Mouse (Mus musculus) hindbrain, embryonic 15.5 days (tissue): Measurements from ENCODE around the gene Rxra. TPM values are rescaled to one million over a fixed set of nuclear protein-coding genes. Genes with fewer than 3 reads are reported as not detected.

Experiments used
- ATAC-seq: fragments of 200-750 bp; cut with Nextera tagmentation; 2 replicates; pipeline ENCODE4 v1.8.0; 2017; ENCODE audit warnings: low read depth, moderate number of reproducible peaks, moderate TSS enrichment; ENCODE audit not compliant: low FRiP score
- H3K27ac ChIP-seq: fragments of 300-500 bp; sonication (generic); replicated peaks from 2 replicates; pipeline ENCODE4 v1.5.1; 2015; ENCODE audit warnings: mild to moderate bottlenecking, inconsistent platforms
- H3K27me3 ChIP-seq: fragments of 300-500 bp; sonication (generic); 2 replicates; pipeline ENCODE4 v1.6.1; 2015; ENCODE audit warnings: control low read depth, inconsistent platforms
- H3K36me3 ChIP-seq: fragments of 300-500 bp; sonication (generic); 2 replicates; pipeline ENCODE4 v1.6.1; 2015; ENCODE audit warnings: control low read depth, inconsistent platforms
- H3K4me1 ChIP-seq: fragments of 300-500 bp; sonication (generic); replicated peaks from 2 replicates; pipeline ENCODE4 v1.6.1; 2015; ENCODE audit warnings: control low read depth, inconsistent platforms
- H3K4me2 ChIP-seq: fragments of 300-500 bp; sonication (generic); 2 replicates; pipeline ENCODE4 v1.6.1; 2015; ENCODE audit warnings: moderate library complexity, mild to moderate bottlenecking, inconsistent platforms
- H3K4me3 ChIP-seq: fragments of 300-500 bp; sonication (generic); 2 replicates; pipeline ENCODE4 v1.5.1; 2015; ENCODE audit warnings: mild to moderate bottlenecking, inconsistent platforms
- H3K9ac ChIP-seq: fragments of 300-500 bp; sonication (generic); 2 replicates; pipeline ENCODE4 v1.6.1; 2015; ENCODE audit warnings: inconsistent platforms
- H3K9me3 ChIP-seq: fragments of 300-500 bp; sonication (generic); 2 replicates; pipeline ENCODE4 v1.6.1; 2016; ENCODE audit warnings: control low read depth, inconsistent platforms
- WGBS: fragments of 180-500 bp; shearing (Covaris S2); methylation state at CpG from one replicate; pipeline ENCODE4 v1.1.7; 2015; 5-methylcytosine and 5-hydroxymethylcytosine counted together
- polyA plus RNA-seq: library from polyadenylated mRNA; unstranded; fragments of >200 nt; fragmentation: Nextera tagmentation; extraction: Ambion mirVana; gene quantifications from 2 replicates; pipeline ENCODE4 v1.2.1, GENCODE M21; 2015

Gene Rxra
- polyA plus RNA-seq, 1 experiment from 2014 or later, result 4.9 TPM

DNA sequence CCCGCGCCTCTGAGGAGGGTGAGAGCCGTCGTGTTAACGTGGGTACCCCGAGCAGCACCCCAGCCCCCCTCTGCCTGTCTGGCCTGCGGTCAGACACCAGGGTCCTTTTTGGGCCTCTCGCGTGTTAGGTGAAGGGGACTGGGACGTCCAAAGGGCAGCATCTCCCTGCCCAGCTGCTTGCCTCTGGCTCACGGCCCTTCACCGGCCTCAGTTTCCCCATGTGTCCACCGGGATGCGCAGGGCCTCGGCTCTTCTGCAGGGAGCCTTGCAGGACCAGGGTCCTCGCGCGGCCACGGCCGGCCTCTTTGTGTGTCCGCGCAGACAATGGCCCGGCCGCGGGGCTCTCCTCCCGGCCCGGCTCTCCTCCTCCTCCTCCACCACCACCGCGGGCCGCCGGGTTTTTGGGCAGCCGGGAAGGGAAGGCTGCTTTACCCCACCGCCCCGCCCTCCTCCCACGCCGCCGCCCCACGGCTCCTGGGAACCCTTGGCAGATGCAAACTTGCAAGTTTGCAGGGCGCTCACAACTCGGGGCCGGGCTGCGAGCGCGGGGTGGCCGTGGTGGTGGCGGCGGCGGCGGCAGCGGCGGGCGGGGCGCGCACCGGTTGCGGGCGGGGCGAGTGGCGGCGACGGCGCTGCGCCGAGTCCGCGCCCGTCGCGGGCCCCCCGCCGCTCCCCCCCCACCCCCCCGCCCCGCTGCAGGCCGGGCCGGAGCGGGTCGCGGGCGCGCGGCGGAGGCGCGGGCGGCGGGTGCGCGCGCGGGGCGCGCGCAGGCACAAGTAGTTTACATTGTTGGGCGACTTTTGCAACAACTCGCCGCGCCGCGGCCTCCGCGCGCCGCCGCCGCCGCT lies 462 bp downstream of the Rxra start:
- WGBS, result under 1% methylated on average over 44 of the region's 106 CpGs
- peaks cover 53% of the 10 kb centered on the region for H3K4me1 ChIP-seq
- ATAC-seq, result peak; percentile 44

GRCm38 (mm10) chr2:27677411-27678310 lies 1.4 kb downstream of the Rxra start:
- peak overlapping the region; percentile 68 for H3K9ac ChIP-seq
- H3K27ac ChIP-seq, result peak overlapping the region; percentile 83
- no peaks in the 10 kb centered on the region for H3K36me3 ChIP-seq
- ATAC-seq, result no peak; the same call in 1 of the 2 replicates
- H3K4me3 ChIP-seq, result peak overlapping the region; percentile 81
- under 1% methylated on average over 63 of the region's 77 CpGs for WGBS
- H3K27me3 ChIP-seq, result no peaks in the 10 kb centered on the region
- no peaks in the 10 kb centered on the region for H3K9me3 ChIP-seq
- H3K4me1 ChIP-seq, result peaks cover 54% of the 10 kb centered on the region
- H3K4me2 ChIP-seq, result peak overlapping the region; percentile 85

More for the DNA sequence above, 462 bp downstream of the Rxra start:
- H3K27me3 ChIP-seq, result no peaks in the 10 kb centered on the region
- peak overlapping the region; percentile 68 for H3K9ac ChIP-seq
- H3K36me3 ChIP-seq, result no peaks in the 10 kb centered on the region
- peak overlapping the region; percentile 85 for H3K4me2 ChIP-seq
- peak overlapping the region; percentile 81 for H3K4me3 ChIP-seq
- H3K9me3 ChIP-seq, result no peaks in the 10 kb centered on the region
- H3K27ac ChIP-seq, result peak overlapping the region; percentile 83

GRCm38 (mm10) chr2:27678331-27678730 lies 2.1 kb downstream of the Rxra start:
- Histone ChIP-seq H3K4me3 (peak overlapping the region; percentile 81), H3K27me3 (no peaks in the 10 kb centered on the region), H3K4me1 (peaks cover 61% of the 10 kb centered on the region), H3K4me2 (peak overlapping the region; percentile 85), H3K9me3 (no peaks in the 10 kb centered on the region), H3K36me3 (no peaks in the 10 kb centered on the region), H3K27ac (no peak overlapping the region), H3K9ac (peak overlapping the region; percentile 68)
- WGBS, result 7% methylated on average over 4 of the region's 4 CpGs
- ATAC-seq, result no peak

DNA sequence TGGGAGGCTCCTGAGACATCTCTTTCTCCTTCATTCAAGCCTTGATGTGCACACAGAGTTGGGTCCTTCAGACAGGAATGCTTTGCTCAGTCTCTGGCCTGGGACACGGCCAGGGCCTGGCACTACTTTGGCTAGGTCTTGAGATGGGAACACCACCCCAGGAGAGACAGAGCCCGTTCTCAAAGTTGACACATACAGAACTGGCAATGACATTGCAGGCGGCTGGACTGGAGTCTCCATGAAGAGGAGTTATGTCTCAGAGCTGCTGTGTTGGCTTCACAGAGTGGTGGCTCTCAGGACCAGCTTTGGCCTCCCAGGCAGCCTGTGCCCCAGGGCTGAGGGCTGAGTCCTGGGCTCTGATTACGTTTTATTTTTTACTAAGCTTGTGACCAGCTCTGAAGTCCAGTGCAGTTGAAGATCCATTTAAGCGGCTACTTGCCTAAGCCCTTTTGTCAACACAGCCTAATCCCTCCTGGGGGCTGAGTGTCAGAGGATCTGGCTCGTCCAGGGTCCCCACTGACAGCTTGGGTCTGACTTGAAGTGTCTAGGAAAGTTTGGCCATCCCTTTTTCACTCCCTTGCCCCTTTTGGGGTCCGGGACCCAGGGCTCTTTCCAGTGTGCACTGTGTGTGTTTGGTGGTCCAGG lies 2.7 kb downstream of the Rxra start:
- Histone ChIP-seq H3K27ac (no peak overlapping the region; the same call in 1 of the 2 replicates), H3K4me2 (peak overlapping the region; percentile 85), H3K27me3 (no peaks in the 10 kb centered on the region), H3K4me1 (peaks cover 66% of the 10 kb centered on the region), H3K36me3 (no peaks in the 10 kb centered on the region), H3K4me3 (0 out of 2 replicates have a peak overlapping the region, but pooled peaks have one; percentile 81), H3K9ac (no peak overlapping the region), H3K9me3 (no peaks in the 10 kb centered on the region)
- no peak for ATAC-seq
- WGBS, result 35% methylated on average over 7 of the region's 7 CpGs

GRCm38 (mm10) chr2:27679621-27680025 lies 3.4 kb downstream of the Rxra start:
- Histone ChIP-seq H3K27me3 (no peaks in the 10 kb centered on the region), H3K9me3 (no peaks in the 10 kb centered on the region), H3K36me3 (no peaks in the 10 kb centered on the region), H3K4me2 (peak overlapping the region; percentile 85), H3K9ac (no peak overlapping the region), H3K4me1 (peaks cover 72% of the 10 kb centered on the region), H3K27ac (no peak overlapping the region; the same call in 1 of the 2 replicates), H3K4me3 (no peak overlapping the region)
- no peak for ATAC-seq
- WGBS, result 12% methylated on average over 3 of the region's 3 CpGs

DNA sequence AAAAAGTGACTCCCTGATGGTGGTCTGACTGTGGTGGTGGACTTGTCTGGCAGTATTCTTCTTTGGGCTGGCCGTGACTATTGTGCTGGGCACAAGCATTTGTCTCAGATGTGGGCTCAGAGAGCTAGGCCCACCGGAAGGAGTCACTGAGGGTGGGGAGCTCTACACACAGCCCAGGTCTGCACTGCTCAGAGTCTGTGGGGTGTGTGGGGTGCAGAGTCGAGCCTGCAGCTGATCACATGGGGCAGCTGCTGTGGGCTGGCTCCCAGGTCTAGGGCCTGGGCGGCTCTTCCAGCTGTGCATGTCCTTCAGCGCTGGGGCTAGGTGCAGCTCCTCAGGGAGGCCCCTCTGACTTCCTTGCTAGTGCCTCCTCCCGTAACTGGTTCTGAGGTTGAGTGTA lies 3.8 kb downstream of the Rxra start:
- Histone ChIP-seq H3K27ac (no peak overlapping the region), H3K4me1 (peaks cover 76% of the 10 kb centered on the region), H3K9me3 (no peaks in the 10 kb centered on the region), H3K4me2 (peak overlapping the region; percentile 85), H3K9ac (no peak overlapping the region), H3K36me3 (no peaks in the 10 kb centered on the region), H3K4me3 (no peak overlapping the region), H3K27me3 (no peaks in the 10 kb centered on the region)
- ATAC-seq, result no peak
- WGBS, result 60% methylated on average over 6 of the region's 6 CpGs

DNA sequence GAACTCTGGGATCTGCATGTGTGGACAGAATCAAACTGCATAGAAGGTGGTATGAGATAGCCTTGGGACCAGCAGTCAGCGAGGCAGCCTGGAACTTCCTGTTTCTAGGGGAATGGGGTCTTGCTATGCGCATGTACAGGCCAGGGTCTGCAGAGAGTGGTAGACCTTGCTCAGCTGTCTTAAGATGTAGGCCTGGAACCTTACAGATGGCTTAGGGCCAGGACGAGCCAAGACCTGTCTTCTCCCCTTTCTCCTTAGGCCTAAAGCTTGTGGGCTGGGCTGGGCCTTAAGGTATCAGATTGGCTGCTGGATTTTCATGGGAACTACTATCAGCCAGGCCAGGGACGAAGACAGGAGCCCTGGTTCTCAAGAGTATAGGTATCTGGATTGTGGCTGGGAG lies 4.4 kb downstream of the Rxra start:
- no peak for ATAC-seq
- Histone ChIP-seq H3K9me3 (no peaks in the 10 kb centered on the region), H3K27ac (no peak overlapping the region), H3K9ac (no peak overlapping the region), H3K4me3 (no peak overlapping the region), H3K4me2 (no peak overlapping the region), H3K27me3 (no peaks in the 10 kb centered on the region), H3K36me3 (no peaks in the 10 kb centered on the region), H3K4me1 (peaks cover 76% of the 10 kb centered on the region)
- WGBS, result 88% methylated on average over 4 of the region's 4 CpGs

DNA sequence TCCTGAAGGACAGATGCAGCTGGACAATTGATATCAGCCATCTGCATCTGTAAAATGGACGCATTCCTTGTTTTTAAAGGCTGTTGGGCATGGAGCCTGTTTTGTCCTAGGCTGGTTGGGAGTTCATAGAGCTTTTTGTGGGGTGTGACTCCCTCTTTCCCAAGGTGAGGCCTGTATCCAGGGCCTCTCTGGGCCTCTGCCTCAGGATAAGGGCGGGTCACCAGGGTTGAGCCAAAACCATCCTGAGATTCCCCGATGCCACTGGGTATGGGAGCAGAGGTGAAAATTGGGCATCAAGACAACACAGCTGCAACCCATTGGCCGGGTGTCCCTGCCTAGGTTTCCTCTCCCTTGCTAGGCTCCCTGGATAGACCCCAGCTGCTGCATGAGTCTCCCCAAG lies 5.2 kb downstream of the Rxra start:
- no peaks in the 10 kb centered on the region for H3K9me3 ChIP-seq
- peaks cover 69% of the 10 kb centered on the region for H3K4me1 ChIP-seq
- H3K9ac ChIP-seq, result no peak overlapping the region; the same call in 1 of the 2 replicates
- no peaks in the 10 kb centered on the region for H3K36me3 ChIP-seq
- 0 out of 2 replicates have a peak overlapping the region, but pooled peaks have one; percentile 7 for H3K27ac ChIP-seq
- H3K4me2 ChIP-seq, result no peak overlapping the region
- H3K27me3 ChIP-seq, result no peaks in the 10 kb centered on the region
- ATAC-seq, result no peak
- 67% methylated on average over 4 of the region's 4 CpGs for WGBS
- no peak overlapping the region for H3K4me3 ChIP-seq

DNA sequence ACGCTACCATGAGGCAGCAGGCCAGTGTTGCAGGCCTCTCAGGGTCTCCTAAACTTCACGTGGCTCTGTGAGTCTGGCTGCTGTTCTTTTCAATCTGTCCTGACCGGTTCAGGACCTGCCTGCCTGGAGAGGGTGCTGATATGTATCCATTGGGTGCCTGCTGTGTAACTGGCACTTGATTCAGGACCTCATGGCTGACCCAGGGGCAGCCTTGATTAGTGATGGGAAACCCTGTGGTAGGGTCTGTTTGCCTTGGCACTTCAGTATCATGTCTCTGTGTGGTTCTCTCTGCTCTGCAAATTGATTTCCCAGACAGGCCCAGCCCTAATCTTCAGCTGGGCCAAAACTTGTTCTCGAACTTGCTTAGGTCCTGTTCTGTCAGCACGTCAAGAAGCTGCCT lies 5.9 kb downstream of the Rxra start:
- 45% methylated on average over 5 of the region's 5 CpGs for WGBS
- Histone ChIP-seq H3K9ac (no peak overlapping the region), H3K9me3 (no peaks in the 10 kb centered on the region), H3K27ac (0 out of 2 replicates have a peak overlapping the region, but pooled peaks have one; percentile 7), H3K27me3 (no peaks in the 10 kb centered on the region), H3K4me2 (no peak overlapping the region), H3K4me1 (peaks cover 68% of the 10 kb centered on the region), H3K36me3 (no peaks in the 10 kb centered on the region), H3K4me3 (no peak overlapping the region)
- ATAC-seq, result no peak

- no peaks in the 10 kb centered on the region for H3K36me3 ChIP-seq
- WGBS, result 38% methylated on average over 11 of the region's 11 CpGs
- no peak for ATAC-seq
- H3K4me1 ChIP-seq, result peaks cover 58% of the 10 kb centered on the region
- no peaks in the 10 kb centered on the region for H3K9me3 ChIP-seq
- no peak overlapping the region for H3K9ac ChIP-seq
- no peaks in the 10 kb centered on the region for H3K27me3 ChIP-seq
- no peak overlapping the region for H3K4me2 ChIP-seq
- H3K4me3 ChIP-seq, result no peak overlapping the region
- H3K27ac ChIP-seq, result no peak overlapping the region
Observed at GRCm38 (mm10) chr2:27684017-27684657, 7.9 kb downstream of the Rxra start.

GRCm38 (mm10) chr2:27685917-27686316 lies 9.7 kb downstream of the Rxra start:
- Histone ChIP-seq H3K27me3 (no peaks in the 10 kb centered on the region), H3K9ac (no peak overlapping the region), H3K9me3 (no peaks in the 10 kb centered on the region), H3K36me3 (no peaks in the 10 kb centered on the region), H3K4me1 (peaks cover 50% of the 10 kb centered on the region), H3K27ac (no peak overlapping the region), H3K4me2 (no peak overlapping the region), H3K4me3 (no peak overlapping the region)
- no peak for ATAC-seq
- WGBS, result 91% methylated on average over 4 of the region's 4 CpGs
